Mouse (Mus musculus) CD4-positive naive resting alpha-beta T cell, adult 57 days (primary cell): ENCODE measurements around the gene Glp1r. TPM values are rescaled to one million over a fixed set of nuclear protein-coding genes. Genes with fewer than 3 reads are reported as not detected.

Experiments used
- total RNA-seq: library from RNA; stranded (reverse); gene quantifications from one replicate; pipeline ENCODE4 v1.2.4, GENCODE M21; 2023

Gene Glp1r
- total RNA-seq = not detected

GRCm38 (mm10) chr17:30901627-30902026, at the start of gene Glp1r:
Glp1r (plus strand) TSS chr17:30901817.

GRCm38 (mm10) chr17:30954340-30954739, 52.7 kb downstream of the Glp1r start, which contains the start of gene Umodl1:
Umodl1 (plus strand) TSS chr17:30954640.

Other genes with a start within 250 kb of the Glp1r start
- not detected for gene Umodl1, start 52.8 kb downstream of the Glp1r start, total RNA-seq
- gene Abcg1, start 155.9 kb downstream of the Glp1r start, total RNA-seq = 147 TPM
- not detected for gene Tff3, start 227.8 kb downstream of the Glp1r start, total RNA-seq
- not detected for gene Tff2, start 242.5 kb downstream of the Glp1r start, total RNA-seq